Mouse (Mus musculus) adrenal gland, adult 8-10 months (tissue): ENCODE results near the gene Abcc3. TPM values are rescaled to one million over a fixed set of nuclear protein-coding genes. Genes with fewer than 3 reads are reported as not detected.
A peak's percentile ranks its signal among the peaks of the same experiment; 100 is the strongest.

Experiments used
- DNase-seq: peaks from one replicate; pipeline ENCODE4 v3.0.0; 2022
- total RNA-seq, 4 experiments: library from RNA; stranded (reverse); gene quantifications; 2 replicates each; pipeline ENCODE4 v1.2.4; 2022

The Abcc3 gene
- total RNA-seq, 4 experiments from 2014 or later: 4.7 to 15.0 (median 9.4) TPM

DNA sequence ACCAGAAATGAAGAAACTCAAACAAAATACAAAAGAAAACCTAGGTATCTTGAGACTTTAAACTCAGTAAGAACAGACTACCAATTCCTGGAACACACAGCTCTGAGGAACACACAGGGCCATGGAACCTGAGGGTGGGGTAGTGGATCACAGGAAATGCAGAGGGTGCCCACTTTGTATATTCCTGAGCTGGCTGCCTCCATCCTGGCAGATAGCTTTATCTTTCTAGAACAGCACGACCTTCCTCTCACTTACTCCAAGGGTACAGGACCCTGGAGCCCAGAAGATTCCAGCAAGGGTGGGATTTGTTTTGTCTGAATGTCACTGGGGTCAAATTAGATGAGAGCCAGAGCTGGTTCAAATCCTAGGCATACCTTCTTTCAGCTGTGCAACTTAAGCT is 42.5 kb downstream of the Abcc3 start:
- DNase-seq: no peak

DNA sequence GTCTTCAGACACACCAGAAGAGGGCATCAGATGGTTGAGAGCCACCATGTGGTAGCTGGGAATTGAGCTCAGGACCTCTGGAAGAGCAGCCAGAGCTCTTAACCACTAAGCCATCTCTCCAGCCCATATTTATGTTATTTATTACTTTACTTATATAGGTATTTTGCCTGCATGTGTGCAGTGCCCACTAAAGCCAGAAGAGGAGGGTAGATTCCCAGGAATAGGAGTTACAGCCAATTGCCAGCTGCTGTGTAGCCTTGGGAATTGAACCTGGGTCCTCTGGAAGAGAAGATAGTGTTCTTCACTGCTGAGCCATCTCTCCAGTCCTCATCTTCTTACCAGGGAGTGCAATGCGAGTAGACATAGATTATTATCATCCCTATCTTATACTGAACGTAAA is 43.0 kb downstream of the Abcc3 start:
- DNase-seq: no peak

DNA sequence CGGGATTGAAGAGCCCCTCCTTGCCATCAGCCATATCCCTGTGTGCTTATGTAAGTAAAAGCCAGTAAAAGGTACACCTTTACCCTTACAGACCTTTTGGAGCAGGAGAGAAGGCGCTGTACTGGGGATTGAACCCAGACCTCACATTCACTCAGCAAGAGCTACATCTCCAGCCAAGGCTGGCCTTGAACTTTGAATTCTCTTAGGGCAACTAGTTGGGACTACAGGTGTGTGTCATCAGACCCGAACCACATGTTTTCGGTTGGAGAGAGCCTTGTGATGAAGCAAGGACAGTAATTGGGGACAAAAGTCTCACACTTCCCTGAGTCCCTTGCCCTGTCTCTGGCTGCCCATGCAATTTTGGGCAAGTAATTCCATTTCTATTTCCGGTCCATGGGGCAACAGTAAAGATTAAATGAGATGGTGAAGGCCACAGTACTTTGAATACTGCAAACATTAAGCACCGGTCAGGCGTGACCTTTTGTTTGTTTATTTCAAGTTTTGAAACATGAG is 45.7 kb downstream of the Abcc3 start:
- no peak for DNase-seq

DNA sequence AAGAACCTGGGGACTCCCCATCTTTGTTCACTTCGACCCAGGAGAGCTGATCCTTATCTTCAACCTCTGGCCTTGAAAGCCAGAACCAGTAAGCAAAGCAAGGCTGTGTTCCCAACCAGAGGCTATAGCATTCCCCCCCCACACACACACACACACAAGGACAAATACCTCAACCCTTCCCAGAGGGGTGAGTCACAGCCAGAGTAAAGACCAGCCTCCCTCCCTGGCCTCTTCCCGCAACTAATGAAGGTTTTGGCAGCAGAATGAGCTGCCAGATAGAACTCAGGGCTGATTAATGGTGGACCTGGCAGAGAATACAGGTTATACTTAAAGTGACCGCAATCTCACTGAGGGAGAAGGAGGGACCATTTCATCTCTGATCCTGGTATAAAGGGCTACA is 46.2 kb downstream of the Abcc3 start:
- peak; percentile 82 for DNase-seq

DNA sequence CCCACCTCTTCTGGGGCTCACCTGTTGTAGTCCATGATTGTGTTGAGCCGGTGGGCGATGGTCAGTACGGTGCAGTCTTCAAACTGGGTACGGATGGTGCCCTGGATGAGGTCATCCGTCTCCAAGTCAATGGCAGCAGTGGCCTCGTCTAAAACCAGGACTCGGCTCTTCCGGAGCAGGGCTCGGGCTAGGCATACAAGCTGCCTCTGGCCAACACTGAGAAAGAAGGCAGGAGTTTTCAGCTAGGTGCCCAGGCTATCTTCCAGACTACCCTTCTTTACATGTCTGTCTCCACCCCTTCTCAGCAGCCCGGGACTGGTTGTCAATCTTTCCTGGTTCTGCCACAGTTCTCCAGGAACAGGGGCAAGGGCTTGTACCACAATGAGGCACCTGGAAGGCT is 46.9 kb downstream of the Abcc3 start:
- no peak for DNase-seq

DNA sequence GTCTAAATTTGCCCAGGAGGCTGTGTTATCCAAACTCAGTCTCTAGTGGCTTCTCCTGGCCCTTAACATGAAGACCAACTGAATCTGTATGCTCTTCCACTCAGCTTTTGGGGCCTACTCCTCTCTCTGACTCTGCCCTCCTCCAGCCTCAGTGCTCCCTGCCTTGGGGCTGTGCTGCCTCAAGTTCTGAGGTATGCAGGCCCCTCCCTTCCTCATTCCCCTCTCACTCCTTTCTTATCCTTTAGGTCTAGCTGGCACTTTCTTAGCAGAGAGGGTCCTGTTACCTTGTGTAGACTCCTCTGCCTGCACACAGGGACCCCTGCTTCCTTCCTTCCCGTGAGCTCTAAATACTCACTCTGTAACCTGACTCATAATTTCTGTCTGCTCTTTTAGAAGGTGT is 48.3 kb downstream of the Abcc3 start:
- DNase-seq: no peak

DNA sequence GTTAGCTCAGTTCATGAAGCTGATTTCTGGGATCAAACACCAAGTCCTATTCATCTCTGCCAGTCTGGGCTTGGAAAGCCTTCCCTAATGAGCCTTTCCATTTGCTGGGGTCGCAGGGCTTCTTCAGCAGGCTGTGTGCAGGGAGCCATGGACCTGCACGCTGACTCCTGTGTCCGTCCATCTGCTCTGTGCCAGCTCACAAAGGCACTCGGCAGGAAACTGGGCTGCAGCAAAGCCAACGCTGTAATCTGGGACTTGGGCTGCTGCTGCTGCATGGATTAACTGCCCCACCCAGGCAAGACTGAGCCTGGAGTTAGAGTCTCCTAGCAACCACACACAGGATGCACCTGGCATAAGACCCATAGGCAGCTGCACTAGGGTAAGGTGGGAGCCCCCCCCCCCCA is 48.8 kb downstream of the Abcc3 start:
- DNase-seq: no peak

DNA sequence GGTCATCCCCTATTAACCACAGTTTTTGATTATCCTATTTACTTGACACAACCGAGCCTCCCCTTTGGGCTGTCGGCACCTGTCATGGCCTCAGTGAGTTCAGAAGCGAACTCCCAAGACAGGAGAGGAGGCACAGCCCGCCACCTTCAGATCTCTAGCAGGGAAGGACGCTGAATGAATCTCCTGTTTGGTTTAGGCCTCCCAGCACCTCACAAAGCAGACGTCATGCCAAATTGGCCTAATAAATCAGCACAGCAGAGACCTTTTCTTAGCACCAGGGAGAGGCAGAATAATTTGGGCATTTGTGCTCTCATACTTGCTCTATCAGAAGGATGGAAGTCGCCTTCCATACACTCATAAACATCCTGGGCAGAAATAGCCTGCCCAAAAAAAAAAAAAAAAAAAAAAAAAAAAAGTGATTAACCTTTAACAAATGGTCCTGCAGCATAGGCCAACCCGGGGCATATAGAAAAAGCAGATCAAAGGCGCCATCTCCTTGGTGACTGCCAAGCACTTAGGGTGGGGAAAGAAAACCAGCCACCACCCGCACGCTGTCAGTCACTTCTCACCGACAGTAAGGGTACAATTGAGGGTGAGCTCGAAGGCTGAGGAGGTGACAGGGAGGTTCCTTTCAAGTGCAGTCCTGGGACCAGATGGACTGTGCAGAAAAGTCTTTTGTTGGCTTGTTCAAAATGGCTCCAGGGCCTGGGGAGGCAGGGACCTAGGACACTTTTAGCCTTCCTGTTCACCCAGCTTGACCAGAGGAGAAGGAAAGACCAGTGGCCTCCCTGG is 50.5 kb downstream of the Abcc3 start:
- no peak for DNase-seq

DNA sequence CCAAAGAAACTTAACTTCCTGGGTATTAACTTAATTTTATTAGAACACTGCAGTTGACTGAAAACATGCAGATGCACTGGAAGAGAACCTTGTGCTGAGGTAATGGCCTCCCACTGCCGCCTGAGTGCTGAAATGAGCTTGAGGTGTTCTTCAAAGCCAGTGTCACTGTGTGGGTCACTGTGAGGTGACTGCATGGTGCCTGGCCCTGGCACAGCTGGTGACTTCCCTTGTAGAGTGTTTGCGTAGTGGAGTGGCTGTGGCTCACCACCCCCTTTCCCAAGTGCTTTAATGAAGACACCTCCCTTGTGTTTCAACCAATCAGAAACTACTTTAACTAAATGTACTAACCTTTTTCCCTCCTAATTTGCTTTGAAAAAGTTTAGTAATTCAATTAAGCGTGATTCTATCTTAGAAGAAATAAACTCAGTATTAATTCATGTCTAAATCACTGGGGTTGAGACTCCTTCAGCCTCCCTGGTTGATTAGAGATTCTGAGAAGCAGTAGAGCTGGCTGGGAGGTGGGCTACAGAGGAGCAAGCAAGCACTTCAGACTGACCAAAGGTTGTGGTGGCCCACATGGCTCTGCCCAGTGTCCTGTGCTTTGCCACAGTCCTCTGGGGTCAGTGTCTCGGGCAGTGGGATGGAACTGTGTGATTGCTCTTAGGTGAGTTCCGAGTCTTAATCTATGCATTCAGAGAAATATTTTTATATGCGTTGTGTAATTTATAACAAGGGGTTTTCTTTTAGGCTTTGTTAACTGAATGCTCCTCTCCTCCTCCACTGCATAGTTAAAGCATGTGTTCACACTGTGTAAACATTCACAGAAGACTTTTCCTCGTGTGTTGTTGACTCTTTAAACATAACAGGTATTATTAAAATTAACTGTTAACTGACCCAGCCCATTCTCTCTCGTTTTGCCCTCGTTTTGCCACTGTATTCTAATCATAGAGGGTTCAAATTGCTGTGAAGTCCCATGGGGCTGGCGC is 51.6 kb downstream of the Abcc3 start:
- DNase-seq: no peak

DNA sequence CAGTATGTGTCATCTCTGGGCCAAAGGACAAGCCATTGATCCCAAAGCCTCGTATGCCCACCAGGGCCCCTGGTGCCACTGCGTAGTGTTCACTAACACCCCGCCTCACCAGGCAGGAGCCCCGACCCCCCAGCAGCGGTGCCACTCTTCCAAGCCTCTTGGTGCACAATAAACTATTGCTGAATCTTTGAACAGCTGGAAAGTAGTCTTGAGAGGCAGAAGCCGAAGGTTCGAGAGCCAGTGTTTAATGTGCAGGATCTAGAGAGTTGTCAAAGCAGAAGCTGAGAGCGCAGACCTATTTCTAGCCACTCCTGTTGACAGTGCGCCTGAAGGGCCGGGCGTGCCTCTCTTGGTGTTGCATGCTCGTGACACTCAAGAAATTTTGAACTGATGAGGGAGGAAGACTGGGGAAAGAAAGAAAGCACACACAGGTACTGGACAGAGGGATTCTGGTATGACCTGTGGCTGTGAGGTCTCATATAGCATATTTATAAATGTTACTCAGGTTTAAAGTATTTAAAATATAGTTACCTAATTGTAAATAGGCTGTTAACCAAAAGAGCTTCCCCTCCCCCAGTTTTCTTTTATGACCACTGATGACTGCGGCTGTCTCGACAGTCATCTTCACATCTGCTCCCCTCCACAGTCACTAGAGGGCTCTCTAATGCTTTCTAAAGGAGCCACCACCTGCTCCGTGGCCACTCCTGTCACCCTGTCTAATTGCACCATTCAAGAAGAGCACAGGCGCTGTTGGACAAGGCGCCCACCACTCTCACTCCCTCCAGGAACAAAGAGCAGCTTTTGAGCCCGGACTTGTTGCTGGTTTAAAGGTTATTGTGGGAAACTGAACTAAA is 52.8 kb downstream of the Abcc3 start:
- no peak for DNase-seq

DNA sequence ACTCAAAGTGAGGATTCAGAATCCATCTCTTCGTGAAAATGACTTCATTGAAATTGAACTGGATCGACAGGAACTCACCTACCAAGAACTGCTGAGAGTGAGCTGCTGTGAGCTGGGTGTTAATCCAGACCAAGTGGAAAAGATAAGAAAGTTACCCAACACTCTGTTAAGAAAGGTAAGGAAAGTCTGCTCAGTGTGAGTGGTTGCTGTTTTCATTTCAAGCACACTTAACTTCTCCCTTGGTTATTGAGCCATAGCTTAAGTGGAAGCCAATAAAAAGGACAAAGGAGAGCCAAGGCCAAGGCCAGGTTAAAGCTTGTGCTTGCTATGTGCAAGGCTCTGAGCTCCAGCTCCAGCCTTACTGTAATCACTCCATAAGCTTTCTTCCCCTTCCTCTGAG is 54.5 kb downstream of the Abcc3 start:
- DNase-seq: no peak

DNA sequence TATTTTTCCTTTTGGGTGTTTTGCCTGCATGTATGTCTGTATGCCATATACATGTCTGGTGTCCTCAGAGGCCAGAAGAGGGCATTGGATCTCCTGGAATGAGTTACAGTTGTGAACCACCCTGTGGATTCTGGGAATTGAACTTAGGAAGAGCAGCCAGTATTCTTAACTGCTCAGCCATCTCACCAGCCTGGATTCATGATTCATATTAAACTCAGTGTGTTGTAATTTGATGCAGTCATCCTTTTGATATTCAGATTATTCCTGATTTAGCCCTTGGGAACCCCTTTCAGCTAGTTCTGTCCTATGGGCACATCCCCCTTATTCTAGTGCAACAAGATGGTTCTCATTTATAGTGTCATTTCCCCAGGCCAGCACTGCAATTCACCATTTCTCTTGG is 56.2 kb downstream of the Abcc3 start:
- DNase-seq: no peak

DNA sequence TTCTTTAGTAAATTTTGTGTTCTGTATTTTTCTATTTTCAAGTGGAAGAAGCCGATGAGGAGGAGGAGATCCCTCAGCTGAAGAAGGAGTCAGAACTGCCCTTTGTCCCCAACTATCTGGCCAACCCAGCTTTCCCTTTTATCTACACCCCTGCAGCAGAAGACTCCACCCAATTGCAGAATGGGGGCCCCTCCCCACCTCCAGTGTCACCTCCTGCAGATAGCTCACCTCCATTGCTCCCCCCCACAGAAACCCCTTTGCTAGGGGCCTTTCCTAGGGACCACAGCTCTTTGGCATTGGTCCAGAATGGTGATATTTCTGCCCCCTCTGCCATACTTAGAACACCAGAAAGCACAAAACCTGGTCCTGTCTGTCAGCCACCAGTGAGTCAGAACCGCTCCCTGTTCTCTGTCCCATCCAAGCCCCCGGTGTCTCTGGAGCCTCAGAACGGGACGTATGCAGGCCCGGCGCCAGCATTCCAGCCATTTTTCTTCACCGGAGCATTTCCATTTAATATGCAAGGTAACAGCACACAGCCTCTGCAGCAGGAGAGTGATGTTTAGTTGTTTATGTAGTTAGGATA is 58.3 kb downstream of the Abcc3 start:
- DNase-seq: no peak

DNA sequence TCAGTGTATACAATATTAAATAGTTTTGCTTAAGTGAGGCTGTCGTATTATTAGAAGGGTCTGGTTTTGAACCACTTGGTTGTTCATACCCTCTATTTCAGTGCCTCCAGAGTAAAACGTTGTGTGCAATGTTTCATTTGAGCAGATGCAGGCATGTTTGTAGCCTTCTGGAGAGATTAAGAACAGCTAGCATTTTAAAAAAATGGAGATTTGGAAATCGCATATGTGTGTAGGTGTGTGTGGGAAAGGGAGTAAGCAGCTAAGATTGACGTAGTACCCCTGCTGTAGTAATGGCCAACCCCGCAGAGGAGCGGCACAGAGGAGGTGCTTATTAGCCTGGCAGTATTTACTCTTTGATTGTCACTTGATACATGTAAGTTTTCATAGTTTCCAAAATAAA is 60.1 kb downstream of the Abcc3 start:
- DNase-seq: no peak

DNA sequence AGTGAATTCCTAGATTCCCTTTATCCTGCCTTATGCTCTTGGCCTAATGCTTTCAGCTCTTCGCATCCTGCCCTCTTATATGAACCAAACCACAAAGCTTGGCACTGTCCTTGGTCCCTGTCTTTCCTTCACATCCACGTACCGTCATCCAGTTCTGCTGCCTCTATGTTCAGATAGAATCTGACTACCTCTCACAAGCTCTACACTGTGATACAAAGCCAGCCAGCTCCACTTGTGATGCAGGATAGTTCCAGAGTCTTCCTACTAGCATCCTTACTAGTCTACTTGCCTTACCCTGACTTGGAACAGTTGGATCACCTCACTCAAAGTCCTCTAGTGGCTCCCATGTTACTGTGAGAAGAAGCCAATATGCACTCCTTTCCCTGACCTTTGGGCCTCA is 62.6 kb downstream of the Abcc3 start:
- no peak for DNase-seq

DNA sequence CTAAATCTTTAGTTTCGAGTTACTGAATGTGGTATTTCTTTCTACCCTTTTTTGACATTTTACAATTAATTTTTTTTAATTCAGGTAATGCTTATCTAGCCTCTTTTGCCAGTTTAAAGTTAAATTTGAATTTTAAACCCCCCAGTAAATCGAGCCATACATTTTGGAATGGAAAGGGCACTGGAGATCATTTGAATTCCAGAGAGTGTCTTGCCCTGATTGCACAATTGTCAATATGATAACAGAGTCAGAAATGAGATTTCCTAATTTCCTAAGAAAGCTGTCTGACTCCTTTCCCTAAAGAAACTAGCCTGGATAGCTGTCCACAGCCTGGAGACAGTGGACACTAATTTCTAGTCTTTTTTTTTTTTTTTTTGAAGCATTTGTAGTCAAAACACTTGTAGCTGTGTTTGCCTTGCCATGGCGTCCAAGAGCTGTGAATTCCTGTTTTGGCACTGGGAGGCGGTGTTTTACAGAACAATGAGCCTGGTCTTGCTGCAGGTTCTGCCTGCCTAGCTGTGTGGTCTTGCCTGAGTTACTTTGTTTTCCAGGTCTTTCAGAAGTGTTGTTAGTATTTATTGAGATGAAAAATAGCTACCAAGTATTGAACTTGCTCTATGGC is 63.4 kb downstream of the Abcc3 start:
- no peak for DNase-seq

DNA sequence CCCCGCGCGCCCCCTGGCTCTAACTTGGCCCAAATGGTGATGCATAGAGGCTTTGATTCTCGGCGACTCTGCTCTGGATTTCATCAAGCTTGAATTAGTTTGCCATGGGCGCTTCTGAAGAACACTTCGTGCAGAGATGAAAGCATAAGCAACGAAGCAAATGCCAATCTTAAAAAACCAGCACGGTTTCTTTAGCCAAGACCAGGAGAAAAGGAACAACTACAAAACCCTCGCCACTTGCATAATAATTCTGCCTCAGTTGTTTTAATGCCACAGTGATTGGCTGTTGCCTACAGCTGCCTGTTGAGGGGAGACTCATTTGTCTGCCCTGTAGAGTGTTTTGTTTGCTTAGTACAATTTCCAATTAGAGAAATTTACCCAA is 64.2 kb downstream of the Abcc3 start:
- no peak for DNase-seq

DNA sequence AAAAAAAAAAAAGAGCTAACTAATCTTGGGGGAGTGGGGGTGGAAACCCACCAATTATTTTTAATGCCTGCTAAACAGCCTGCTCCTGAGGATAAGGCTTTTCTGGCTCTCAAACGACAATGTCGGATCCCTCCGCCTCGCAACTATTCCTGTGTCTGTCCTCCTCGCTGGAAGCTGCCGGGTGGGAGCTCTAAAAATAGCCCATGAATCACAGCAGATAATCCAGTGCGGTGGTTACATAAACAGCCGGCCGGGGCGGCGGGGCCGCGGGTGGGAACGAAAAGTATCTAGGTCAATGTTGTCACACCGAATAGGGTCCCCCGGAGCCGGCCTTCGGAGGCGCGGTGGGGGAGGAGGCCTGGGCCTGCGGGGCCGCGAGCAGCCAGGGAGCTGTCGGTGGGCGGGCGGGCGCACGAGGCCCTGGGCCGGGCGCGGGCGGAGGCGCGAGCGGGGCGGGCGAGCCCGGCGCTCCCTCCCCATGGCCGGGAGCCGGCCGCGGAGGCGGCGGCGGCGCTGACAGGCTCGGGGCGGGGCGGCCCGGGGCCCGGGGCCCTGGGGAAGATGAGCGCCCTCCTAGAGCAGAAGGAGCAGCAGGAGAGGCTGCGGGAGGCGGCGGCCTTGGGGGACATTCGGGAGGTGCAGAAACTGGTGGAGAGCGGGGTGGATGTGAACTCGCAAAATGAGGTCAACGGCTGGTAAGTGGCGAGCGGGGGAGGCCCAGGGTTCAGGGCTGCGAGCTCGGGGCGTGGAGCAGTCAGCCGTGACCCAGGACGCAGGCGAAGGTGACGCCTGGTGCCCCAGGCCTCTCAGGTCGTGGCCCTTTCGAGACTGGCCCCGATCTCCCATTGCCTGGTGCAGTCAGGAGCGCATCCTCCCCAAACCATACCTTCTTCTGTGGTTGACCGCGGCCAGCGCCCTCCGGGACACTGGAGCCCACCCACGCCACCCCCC is 64.8 kb downstream of the Abcc3 start, which contains the start of gene Ankrd40:
Ankrd40 (plus strand) TSS at position 309 of the 951 bp plus-strand sequence.
- DNase-seq: peak; percentile 95

DNA sequence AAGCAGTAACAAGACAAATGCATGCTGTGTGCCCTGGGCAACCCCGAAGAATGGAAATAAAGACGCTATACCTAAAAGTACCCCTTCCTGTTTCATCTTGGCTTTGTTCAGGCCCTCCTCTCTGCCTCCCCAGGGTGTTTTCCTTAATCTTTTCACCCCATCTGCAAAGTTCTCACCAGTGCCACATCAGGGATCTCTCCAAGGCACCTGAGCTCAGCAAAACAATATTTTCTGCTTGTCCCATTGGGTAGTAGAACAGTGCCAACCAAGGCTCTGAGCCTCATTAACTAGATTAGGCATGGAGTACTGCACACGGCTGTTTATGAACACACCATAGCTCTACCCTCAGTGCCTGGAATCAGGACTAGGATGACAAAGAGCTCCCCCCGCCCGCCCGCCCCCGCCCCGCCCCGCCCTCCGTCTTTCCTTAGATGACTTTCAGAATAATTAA is 65.8 kb downstream of the Abcc3 start:
- DNase-seq: no peak

DNA sequence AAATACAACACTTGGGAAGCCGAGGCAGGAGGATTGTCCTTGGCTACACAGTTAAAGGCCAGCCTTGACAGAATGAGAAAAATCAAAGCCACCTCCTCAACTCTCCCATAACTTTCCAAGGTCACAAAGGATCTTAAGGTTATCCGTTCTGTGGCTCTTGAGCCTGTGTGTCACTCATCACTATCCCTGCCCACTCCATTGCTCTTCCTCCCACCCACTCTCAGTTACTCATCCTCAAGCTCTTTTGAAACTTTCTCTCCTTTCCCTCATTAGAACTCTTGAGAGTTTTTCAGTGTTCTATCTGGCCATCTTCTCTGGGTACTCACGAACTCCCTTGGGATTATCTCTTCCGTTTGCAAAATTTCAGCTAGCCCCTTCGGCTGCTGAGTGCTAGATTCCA is 68.2 kb downstream of the Abcc3 start:
- DNase-seq: no peak
